ENCODE assay signal across 10 mouse cellular contexts in the genomic region with DNA sequence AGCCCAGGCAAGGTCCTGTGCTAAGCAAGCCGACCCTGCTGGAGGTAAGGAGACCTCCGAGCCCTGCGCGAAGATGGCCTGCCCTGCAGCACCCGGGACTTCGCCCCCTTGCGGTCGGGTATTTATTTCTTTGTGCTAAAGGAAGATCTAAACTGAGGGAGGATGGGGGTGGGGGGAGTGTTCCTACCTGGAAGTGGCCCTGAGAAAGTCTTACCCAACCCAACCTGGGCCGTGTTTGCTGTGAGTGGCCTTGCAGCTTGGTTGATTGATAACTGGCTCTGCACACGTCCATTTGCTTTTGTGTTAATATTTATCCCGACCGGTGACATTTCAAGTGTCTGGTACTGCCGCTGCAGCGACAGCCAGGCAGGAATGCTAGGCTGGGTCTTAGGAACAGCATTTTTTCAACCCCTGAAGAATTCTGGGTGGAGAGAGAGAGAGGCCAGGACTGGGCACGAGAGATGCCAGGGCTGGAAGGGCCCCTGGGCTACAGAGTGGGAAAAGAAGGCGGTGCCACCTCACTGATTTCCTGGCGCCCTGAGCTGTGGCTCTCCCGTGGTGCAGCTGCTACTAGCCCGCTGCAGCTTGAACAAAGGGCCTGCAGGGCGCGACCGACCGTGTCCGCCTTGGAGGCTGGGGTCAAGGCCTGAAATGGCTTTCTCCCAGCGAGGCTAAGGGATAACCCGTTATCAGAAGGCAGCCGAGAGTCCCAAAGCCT. TPM values are rescaled to one million over a fixed set of nuclear protein-coding genes. Genes with fewer than 3 reads are reported as not detected.
DNase-seq lines count a peak whose midpoint lies in the region; ATAC-seq lines count a peak whose summit lies in the region.
"Had no signal": no experiment of that assay in that cellular context is flagged by ENCODE, and none has a peak within 500 bp of the region (broad histone marks: within the 10 kb centered on the region; RNA-seq: fewer than 3 reads in every experiment).

No protein-coding gene starts in this region.

- H3K27me3 ChIP-seq in embryonic facial prominence, embryonic 10.5 days (replicated peaks; ENCODE audit: low read depth, poor library complexity, severe bottlenecking), result peaks cover 94% of the 10 kb centered on the region
- peaks cover 87% of the 10 kb centered on the region for H3K27me3 ChIP-seq in hindbrain, embryonic 13.5 days
- peaks cover 23% of the 10 kb centered on the region for H3K27me3 ChIP-seq in midbrain, embryonic 16.5 days (ENCODE audit: control insufficient read depth, insufficient read depth, low read depth, low read length)

- H3K4me3 ChIP-seq in embryonic facial prominence, embryonic 10.5 days, result peak overlapping the region; percentile 27; the same call in 1 of the 2 replicates
- peak overlapping the region; percentile 54 for H3K4me3 ChIP-seq in hindbrain, embryonic 13.5 days
- peak overlapping the region; percentile 27 for H3K4me3 ChIP-seq in midbrain, embryonic 16.5 days (ENCODE audit: low read depth, low read length)
- H3K4me3 ChIP-seq: embryonic facial prominence, embryonic 13.5 days had no signal

- H3K27ac ChIP-seq in embryonic facial prominence, embryonic 10.5 days (replicated peaks), result no peak overlapping the region; the same call in 1 of the 2 replicates
- H3K27ac ChIP-seq in hindbrain, embryonic 13.5 days, result peak overlapping the region; percentile 81
- H3K27ac ChIP-seq in midbrain, embryonic 16.5 days (ENCODE audit: low read length), result peak overlapping the region; percentile 25; the same call in 1 of the 2 replicates
- H3K27ac ChIP-seq: embryonic facial prominence, embryonic 13.5 days had no signal

- peak overlapping the region; percentile 68 for H3K9ac ChIP-seq in hindbrain, embryonic 13.5 days
- peak overlapping the region; percentile 52; the same call in 1 of the 2 replicates for H3K9ac ChIP-seq in midbrain, embryonic 16.5 days (ENCODE audit: low read depth, low read length)
- H3K9ac ChIP-seq: embryonic facial prominence, embryonic 13.5 days had no signal

- ATAC-seq in hindbrain, embryonic 13.5 days (ENCODE audit: low FRiP score), result no peak
- ATAC-seq in midbrain, embryonic 16.5 days, result no peak
- ATAC-seq in megakaryocyte-erythroid progenitor cell, adult 5-6 weeks (replicated peaks; ENCODE audit: low FRiP score, low TSS enrichment, poor library complexity, severe bottlenecking), result no peak

- peak overlapping the region; percentile 87 for H3K4me2 ChIP-seq in hindbrain, embryonic 13.5 days
- H3K4me2 ChIP-seq in midbrain, embryonic 16.5 days (ENCODE audit: low read length), result peak overlapping the region; percentile 93
- H3K4me2 ChIP-seq: embryonic facial prominence, embryonic 13.5 days had no signal

- peaks cover 27% of the 10 kb centered on the region for H3K4me1 ChIP-seq in embryonic facial prominence, embryonic 10.5 days
- H3K4me1 ChIP-seq in hindbrain, embryonic 13.5 days (replicated peaks), result peaks cover 61% of the 10 kb centered on the region
- H3K4me1 ChIP-seq in midbrain, embryonic 16.5 days (ENCODE audit: control insufficient read depth, insufficient read depth, low read length), result peaks cover 33% of the 10 kb centered on the region

- 6% methylated on average over 27 of the region's 27 CpGs for WGBS in embryonic facial prominence, embryonic 10.5 days
- 7% methylated on average over 27 of the region's 27 CpGs for WGBS in hindbrain, embryonic 13.5 days
- WGBS in midbrain, embryonic 16.5 days, result 6% methylated on average over 27 of the region's 27 CpGs

- no peaks in the 10 kb centered on the region for H3K36me3 ChIP-seq in embryonic facial prominence, embryonic 10.5 days (replicated peaks)
- no peaks in the 10 kb centered on the region for H3K36me3 ChIP-seq in hindbrain, embryonic 13.5 days
- no peaks in the 10 kb centered on the region for H3K36me3 ChIP-seq in midbrain, embryonic 16.5 days (ENCODE audit: control insufficient read depth, insufficient read depth, low read length)
- H3K36me3 ChIP-seq: embryonic facial prominence, embryonic 13.5 days had no signal

- DNase-seq in embryonic facial prominence, embryonic 10.5 days (ENCODE audit: low spot score), result peak; percentile 29
- peak; percentile 39 to 59 for DNase-seq in kidney, postnatal 36 days
- no peak for DNase-seq in c-Kit-positive CD71-positive TER-119-positive erythroid progenitor cells, embryonic 14.5 days (ENCODE audit: low spot score)
- DNase-seq in layer of hippocampus, adult 8-10 months (ENCODE audit: low spot score in 2 of 2), result no peak
- DNase-seq: thymus, postnatal 14 days had no signal

- H3K9me3 ChIP-seq in embryonic facial prominence, embryonic 10.5 days, result no peaks in the 10 kb centered on the region
- no peaks in the 10 kb centered on the region for H3K9me3 ChIP-seq in hindbrain, embryonic 13.5 days
- no peaks in the 10 kb centered on the region for H3K9me3 ChIP-seq in midbrain, embryonic 16.5 days (replicated peaks; ENCODE audit: control insufficient read depth, low read length, poor library complexity, severe bottlenecking)
- H3K9me3 ChIP-seq: embryonic facial prominence, embryonic 13.5 days had no signal

RNA-seq across cellular contexts. Expression of gene Onecut1, which starts 5.0 kb away (rescaled TPM):
- 2.9 and 4.2 TPM in 2 replicates for polyA plus RNA-seq in embryonic facial prominence, embryonic 10.5 days (2016; fragmentation: Nextera tagmentation; extraction: Ambion mirVana)
- 5.5 and 7.8 TPM in 2 replicates for polyA plus RNA-seq in hindbrain, embryonic 13.5 days (2015; fragmentation: Nextera tagmentation; extraction: Ambion mirVana)
- 5.8 and 6.1 TPM in 2 replicates for polyA plus RNA-seq in midbrain, embryonic 16.5 days (2015; fragmentation: Nextera tagmentation; extraction: Ambion mirVana)
- total RNA-seq in layer of hippocampus, adult 8-10 months (2022), result 1 to 10 TPM in 2 of 4 experiments, under 1 TPM in 2; 0.41 to 1.5 (median 0.73) TPM
- total RNA-seq in megakaryocyte-erythroid progenitor cell, adult 5-6 weeks (2014; fragmentation: Nextera tagmentation), result not detected in 2 replicates
- total RNA-seq in megakaryocyte-erythroid progenitor cell, adult 5-6 weeks (2017), result not detected in 2 replicates
- polyA plus RNA-seq: embryonic facial prominence, embryonic 13.5 days; heart, postnatal 0 days had no signal

Comparison
In these comparisons a context has a peak if more than half of its experiments do, and no peak if none do; other contexts are left out.
1. DNase-seq: peak in embryonic facial prominence, embryonic 10.5 days (single experiment) and kidney, postnatal 36 days (2 of 2); none in c-Kit-positive CD71-positive TER-119-positive erythroid progenitor cells, embryonic 14.5 days (single experiment) and layer of hippocampus, adult 8-10 months (0 of 2).
2. Peak in every context shown above with its lines, with median percentiles within 50 percentile points of each other: H3K4me3 ChIP-seq.